Mouse (Mus musculus) spleen, postnatal 4 days (tissue): ENCODE results near the gene Tspyl1.

Experiments used
- DNase-seq, 2 experiments: peaks; one replicate each; pipeline ENCODE4 v3.0.0; 2022; ENCODE audit warnings: low spot score in 2 of 2

The Tspyl1 gene

GRCm38 (mm10) chr10:34300368-34300767 is 18.4 kb downstream of the Tspyl1 start:
- no peak for DNase-seq

GRCm38 (mm10) chr10:34307070-34307469 is 25.1 kb downstream of the Tspyl1 start:
- DNase-seq: no peak

GRCm38 (mm10) chr10:34309915-34310685 is 28.1 kb downstream of the Tspyl1 start:
- no peak for DNase-seq

GRCm38 (mm10) chr10:34312536-34312935 is 30.5 kb downstream of the Tspyl1 start:
- DNase-seq: no peak

GRCm38 (mm10) chr10:34316571-34317216 is 34.7 kb downstream of the Tspyl1 start:
- DNase-seq: no peak

- DNase-seq: no peak
Measured at GRCm38 (mm10) chr10:34317217-34317606, 35.2 kb downstream of the Tspyl1 start.

- no peak for DNase-seq
Measured at GRCm38 (mm10) chr10:34320809-34321208, 38.8 kb downstream of the Tspyl1 start.

GRCm38 (mm10) chr10:34326701-34327100 is 44.7 kb downstream of the Tspyl1 start:
- DNase-seq: no peak

- no peak for DNase-seq
Measured at GRCm38 (mm10) chr10:34327144-34327543, 45.2 kb downstream of the Tspyl1 start.

- no peak for DNase-seq
Measured at GRCm38 (mm10) chr10:34328310-34328709, 46.3 kb downstream of the Tspyl1 start.
